In the genomic region with DNA sequence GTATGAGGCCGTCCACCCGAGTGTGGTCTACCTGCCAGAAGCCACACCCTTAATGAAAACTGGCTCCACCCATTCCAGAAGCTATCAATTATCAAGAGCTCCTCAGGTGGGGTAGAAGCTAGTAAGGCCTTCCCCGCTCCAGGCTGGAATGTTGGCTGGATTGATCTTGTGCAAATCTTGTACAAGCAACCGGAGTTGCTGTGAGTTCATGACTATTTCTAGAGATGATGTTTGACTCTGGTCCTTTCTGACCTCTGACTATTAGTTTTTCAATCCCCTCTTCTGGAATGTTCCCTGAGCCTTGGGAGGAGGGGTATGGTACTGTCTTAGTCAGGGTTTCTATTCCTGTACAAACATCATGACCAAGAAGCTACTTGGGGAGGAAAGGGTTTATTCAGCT, we compare ENCODE assay signal across 34 mouse cellular contexts.
"Had no signal": no experiment of that assay in that cellular context is flagged by ENCODE, and none has a peak within 500 bp of the region (broad histone marks: within the 10 kb centered on the region; RNA-seq: fewer than 3 reads in every experiment).

No protein-coding gene starts in this region.

- H3K4me2 ChIP-seq: heart, embryonic 12.5 days; heart, embryonic 13.5 days; heart, embryonic 15.5 days; hindbrain, embryonic 12.5 days; hindbrain, embryonic 13.5 days; hindbrain, embryonic 14.5 days; hindbrain, embryonic 15.5 days; intestine, embryonic 15.5 days; kidney, embryonic 15.5 days had no signal

- H3K9ac ChIP-seq: heart, embryonic 12.5 days; heart, embryonic 13.5 days; heart, embryonic 15.5 days; hindbrain, embryonic 12.5 days; hindbrain, embryonic 13.5 days; hindbrain, embryonic 14.5 days; hindbrain, embryonic 15.5 days; intestine, embryonic 15.5 days; kidney, embryonic 15.5 days had no signal

- H3K27ac ChIP-seq: heart, embryonic 10.5 days; heart, embryonic 13.5 days; heart, embryonic 15.5 days; hindbrain, embryonic 10.5 days; hindbrain, embryonic 12.5 days; hindbrain, embryonic 13.5 days; hindbrain, embryonic 14.5 days; hindbrain, embryonic 15.5 days; hindbrain, postnatal 0 days; intestine, embryonic 15.5 days; kidney, embryonic 15.5 days; kidney, postnatal 0 days; layer of hippocampus, adult 2 months had no signal

- H3K4me1 ChIP-seq: heart, embryonic 10.5 days; heart, embryonic 12.5 days; heart, embryonic 13.5 days; heart, embryonic 15.5 days; hindbrain, embryonic 10.5 days; hindbrain, embryonic 12.5 days; hindbrain, embryonic 13.5 days; hindbrain, embryonic 15.5 days; intestine, embryonic 15.5 days; kidney, embryonic 15.5 days had no signal

- H3K9me3 ChIP-seq: heart, embryonic 10.5 days; heart, embryonic 13.5 days; heart, embryonic 15.5 days; hindbrain, embryonic 10.5 days; hindbrain, embryonic 12.5 days; hindbrain, embryonic 13.5 days; hindbrain, embryonic 15.5 days; intestine, embryonic 15.5 days; kidney, embryonic 15.5 days had no signal

- H3K4me3 ChIP-seq: heart, embryonic 10.5 days; heart, embryonic 12.5 days; heart, embryonic 13.5 days; heart, embryonic 15.5 days; hindbrain, embryonic 10.5 days; hindbrain, embryonic 12.5 days; hindbrain, embryonic 13.5 days; hindbrain, embryonic 15.5 days; intestine, embryonic 15.5 days; kidney, embryonic 15.5 days; layer of hippocampus, adult 2 months had no signal

- H3K27me3 ChIP-seq: heart, embryonic 12.5 days; heart, embryonic 13.5 days; heart, embryonic 15.5 days; hindbrain, embryonic 12.5 days; hindbrain, embryonic 13.5 days; hindbrain, embryonic 15.5 days; intestine, embryonic 15.5 days; kidney, embryonic 15.5 days had no signal

- H3K36me3 ChIP-seq: heart, embryonic 10.5 days; heart, embryonic 12.5 days; heart, embryonic 15.5 days; hindbrain, embryonic 10.5 days; hindbrain, embryonic 12.5 days; hindbrain, embryonic 13.5 days; hindbrain, embryonic 15.5 days; intestine, embryonic 15.5 days; kidney, embryonic 15.5 days had no signal

- DNase-seq: heart, postnatal 10 days; heart, postnatal 14 days; heart, postnatal 36 days; heart, postnatal 4 days; kidney, adult 11 months; kidney, adult 18-20 months; kidney, adult 2 months; kidney, adult 8-10 months; kidney, adult 9 months; kidney, postnatal 10 days; kidney, postnatal 14 days; kidney, postnatal 25 days; kidney, postnatal 36 days; kidney, postnatal 4 days; layer of hippocampus, adult 9-11 months; layer of hippocampus, postnatal 36 days had no signal

- ATAC-seq: hindbrain, embryonic 16.5 days; hindbrain, postnatal 0 days; inflammation-experienced regulatory T-cells, adult 6 months; intestine, embryonic 15.5 days; intestine, embryonic 16.5 days; intestine, postnatal 0 days had no signal
